Mouse (Mus musculus) lung, embryonic 16.5 days (tissue): ENCODE measurements around the gene Zfp322a. TPM values are rescaled to one million over a fixed set of nuclear protein-coding genes. Genes with fewer than 3 reads are reported as not detected.
"Not testable (repeated sequence)": the region's sequence is repeated elsewhere in the genome, so short reads cannot be mapped to it uniquely, and the experiment has no call there.

Experiments
- ATAC-seq: fragments of 200-750 bp; cut with Nextera tagmentation; 2 replicates; pipeline ENCODE4 v1.8.0; 2017; ENCODE audit warnings: low read depth, mild to moderate bottlenecking, moderate library complexity
- H3K27ac ChIP-seq: fragments of 300-500 bp; sonication (generic); 2 replicates; pipeline ENCODE4 v1.5.1; 2014; ENCODE audit warnings: mild to moderate bottlenecking, control low read depth, low read length
- H3K27me3 ChIP-seq: fragments of 300-500 bp; sonication (generic); 2 replicates; pipeline ENCODE4 v1.6.1; 2014; ENCODE audit warnings: low read depth, low read length, mixed read lengths; ENCODE audit not compliant: control insufficient read depth, insufficient read depth
- H3K36me3 ChIP-seq: fragments of 300-500 bp; sonication (generic); 2 replicates; pipeline ENCODE4 v1.6.1; 2014; ENCODE audit warnings: low read length; ENCODE audit not compliant: control insufficient read depth, insufficient read depth
- H3K4me1 ChIP-seq: fragments of 300-500 bp; sonication (generic); replicated peaks from 2 replicates; pipeline ENCODE4 v1.6.1; 2014; ENCODE audit warnings: low read length, mixed read lengths; ENCODE audit not compliant: control insufficient read depth, insufficient read depth
- H3K4me2 ChIP-seq: fragments of 300-500 bp; sonication (generic); 2 replicates; pipeline ENCODE4 v1.6.1; 2014; ENCODE audit warnings: low read depth, low read length, control low read depth
- H3K4me3 ChIP-seq: fragments of 300-500 bp; sonication (generic); 2 replicates; pipeline ENCODE4 v1.5.1; 2014; ENCODE audit warnings: mild to moderate bottlenecking, low read length, control low read depth
- H3K9ac ChIP-seq: fragments of 300-500 bp; sonication (generic); 2 replicates; pipeline ENCODE4 v1.6.1; 2014; ENCODE audit warnings: low read length, control low read depth
- H3K9me3 ChIP-seq: fragments of 300-500 bp; sonication (generic); 2 replicates; pipeline ENCODE4 v1.6.1; 2016; ENCODE audit warnings: low read length; ENCODE audit not compliant: control insufficient read depth
- WGBS: fragments of 180-500 bp; shearing (Covaris S2); extraction: QIAGEN DNeasy Blood & Tissue Kit; methylation state at CpG from one replicate; pipeline ENCODE4 v1.1.7; 2014; 5-methylcytosine and 5-hydroxymethylcytosine counted together
- polyA plus RNA-seq: library from polyadenylated mRNA; unstranded; fragments of >200 nt; fragmentation: Nextera tagmentation; extraction: Ambion mirVana; gene quantifications from 2 replicates; pipeline ENCODE4 v1.2.1, GENCODE M21; 2015

Zfp322a gene
- polyA plus RNA-seq, 1 experiment from 2014 or later: 56.3 TPM

DNA sequence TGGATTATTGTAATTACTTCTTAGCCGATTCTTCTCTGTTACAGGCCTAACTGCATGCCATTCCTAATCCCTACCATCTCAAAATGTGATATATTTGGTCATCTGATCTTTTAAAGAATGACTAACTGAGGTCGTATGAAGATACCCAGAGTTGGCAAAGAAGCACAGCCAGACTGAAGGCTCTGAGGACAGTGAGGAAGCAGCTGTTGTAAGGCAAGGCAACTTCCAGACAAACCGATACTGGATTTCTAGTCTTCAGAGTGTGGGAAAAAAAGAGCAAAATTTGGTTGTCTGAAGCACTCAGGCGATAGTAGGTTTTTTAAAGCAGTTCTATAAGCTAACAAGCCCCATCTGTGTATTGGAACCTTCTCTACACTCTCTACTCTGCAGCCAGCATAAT is 7.5 kb downstream of the Zfp322a start:
- Histone ChIP-seq H3K27ac (no peak overlapping the region), H3K36me3 (peaks cover 35% of the 10 kb centered on the region), H3K9me3 (no peaks in the 10 kb centered on the region), H3K4me1 (peaks cover 2% of the 10 kb centered on the region; the same call in 1 of the 2 replicates), H3K9ac (no peak overlapping the region), H3K4me2 (no peak overlapping the region), H3K4me3 (no peak overlapping the region), H3K27me3 (no peaks in the 10 kb centered on the region)
- ATAC-seq: no peak
- 87% methylated on average over 4 of the region's 4 CpGs for WGBS

GRCm38 (mm10) chr13:23354541-23354940 is 14.5 kb downstream of the Zfp322a start:
- not testable (repeated sequence) for H3K9ac ChIP-seq, H3K4me2 ChIP-seq, ATAC-seq, H3K27me3 ChIP-seq, H3K4me3 ChIP-seq, H3K27ac ChIP-seq, H3K9me3 ChIP-seq, H3K4me1 ChIP-seq
- 88% methylated on average over 5 of the region's 5 CpGs for WGBS
- H3K36me3 ChIP-seq: peaks cover 45% of the 10 kb centered on the region

DNA sequence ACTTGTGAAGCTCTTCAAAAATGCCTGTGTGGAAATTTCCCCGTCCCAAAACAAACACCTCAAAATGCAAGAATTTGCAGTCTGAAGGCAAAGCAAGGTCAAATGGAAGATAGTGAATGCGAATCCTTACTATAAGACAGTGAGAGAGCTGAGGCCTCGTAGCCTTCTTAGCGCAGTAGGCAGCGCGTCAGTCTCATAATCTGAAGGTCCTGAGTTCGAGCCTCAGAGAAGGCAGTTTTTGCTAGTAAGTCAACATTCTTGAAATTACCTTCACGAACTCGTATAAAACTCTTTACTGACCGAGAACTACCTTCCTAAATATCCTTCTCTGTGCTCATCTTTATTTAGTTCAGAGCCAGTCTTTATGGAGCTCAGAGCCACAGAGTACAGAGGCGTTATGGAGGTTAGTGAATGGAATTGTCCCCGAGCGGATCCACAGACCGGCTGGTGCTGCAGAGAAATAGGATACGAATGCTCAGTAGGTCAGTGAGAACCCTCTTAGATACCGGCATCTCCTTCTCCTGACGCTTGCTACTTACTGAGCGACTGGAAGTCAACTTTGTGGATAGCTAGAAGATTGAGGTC is 51.6 kb downstream of the Zfp322a start:
- Histone ChIP-seq H3K9ac (no peak overlapping the region), H3K4me1 (peaks cover 12% of the 10 kb centered on the region), H3K27me3 (peaks cover 27% of the 10 kb centered on the region), H3K36me3 (no peaks in the 10 kb centered on the region), H3K4me3 (no peak overlapping the region), H3K27ac (no peak overlapping the region), H3K4me2 (no peak overlapping the region), H3K9me3 (no peaks in the 10 kb centered on the region)
- WGBS: 6% methylated on average over 18 of the region's 18 CpGs
- ATAC-seq: no peak

GRCm38 (mm10) chr13:23312909-23313669 is 55.9 kb downstream of the Zfp322a start:
- Histone ChIP-seq H3K27me3 (peaks cover 42% of the 10 kb centered on the region), H3K4me2 (peak overlapping the region; percentile 80), H3K9ac (peak overlapping the region; percentile 43), H3K27ac (no peak overlapping the region), H3K36me3 (no peaks in the 10 kb centered on the region), H3K9me3 (no peaks in the 10 kb centered on the region), H3K4me1 (peaks cover 19% of the 10 kb centered on the region), H3K4me3 (peak overlapping the region; percentile 51)
- WGBS: under 1% methylated on average over 42 of the region's 42 CpGs
- ATAC-seq: no peak

GRCm38 (mm10) chr13:23310036-23310435 is 59.0 kb downstream of the Zfp322a start:
- Histone ChIP-seq H3K27me3 (peaks cover 43% of the 10 kb centered on the region), H3K4me2 (peak overlapping the region; percentile 70), H3K4me1 (peaks cover 21% of the 10 kb centered on the region), H3K9me3 (no peaks in the 10 kb centered on the region), H3K27ac (no peak overlapping the region), H3K4me3 (peak overlapping the region; percentile 49), H3K9ac (no peak overlapping the region), H3K36me3 (no peaks in the 10 kb centered on the region)
- 3% methylated on average over 11 of the region's 11 CpGs for WGBS
- no peak for ATAC-seq

DNA sequence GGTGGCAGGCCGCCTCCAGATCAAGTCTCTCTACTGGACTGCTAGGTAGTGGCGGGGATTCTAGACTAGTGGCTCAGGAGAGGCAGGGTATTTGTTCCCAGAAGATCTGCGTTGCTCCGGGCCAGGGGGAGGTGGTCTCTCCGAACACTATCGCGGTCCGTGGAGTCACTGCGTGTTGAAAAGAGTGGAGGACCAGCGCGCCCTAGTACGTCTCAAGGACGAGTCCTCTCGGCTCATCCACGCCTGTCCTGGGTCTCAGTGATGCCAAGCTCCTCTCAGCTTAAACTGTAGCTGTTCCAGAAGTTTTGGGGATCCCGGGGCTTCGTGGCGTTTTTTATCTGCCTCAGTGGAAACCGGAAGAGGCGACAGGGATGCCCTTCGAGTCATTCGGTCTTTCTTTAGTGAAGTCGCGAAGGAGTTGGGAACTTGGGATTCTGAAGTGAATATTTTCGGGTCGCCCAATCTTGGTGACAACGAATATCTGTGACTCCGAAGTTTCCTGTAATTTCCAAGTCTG is 59.5 kb downstream of the Zfp322a start:
- no peak overlapping the region for H3K27ac ChIP-seq
- peak overlapping the region; percentile 49 for H3K4me3 ChIP-seq
- H3K9ac ChIP-seq: peak overlapping the region; percentile 49; the same call in 1 of the 2 replicates
- under 1% methylated on average over 28 of the region's 28 CpGs for WGBS
- no peak for ATAC-seq
- no peaks in the 10 kb centered on the region for H3K9me3 ChIP-seq
- H3K4me1 ChIP-seq: peaks cover 21% of the 10 kb centered on the region
- peaks cover 40% of the 10 kb centered on the region for H3K27me3 ChIP-seq
- H3K4me2 ChIP-seq: peak overlapping the region; percentile 70
- H3K36me3 ChIP-seq: no peaks in the 10 kb centered on the region

- ATAC-seq, H3K9me3 ChIP-seq, H3K36me3 ChIP-seq, H3K9ac ChIP-seq, H3K27ac ChIP-seq: not testable (repeated sequence)
- 5% methylated on average over 18 of the region's 18 CpGs for WGBS
- Histone ChIP-seq H3K27me3 (peaks cover 34% of the 10 kb centered on the region), H3K4me2 (peak overlapping the region; percentile 70), H3K4me1 (peaks cover 21% of the 10 kb centered on the region), H3K4me3 (peak overlapping the region; percentile 49)
Measured at GRCm38 (mm10) chr13:23308639-23309307, 60.2 kb downstream of the Zfp322a start.

- Histone ChIP-seq H3K27ac (no peak overlapping the region), H3K4me2 (peak overlapping the region; percentile 48), H3K4me3 (peak overlapping the region; percentile 27), H3K9me3 (no peaks in the 10 kb centered on the region), H3K36me3 (no peaks in the 10 kb centered on the region), H3K4me1 (peaks cover 9% of the 10 kb centered on the region), H3K27me3 (peaks cover 22% of the 10 kb centered on the region), H3K9ac (no peak overlapping the region)
- 2% methylated on average over 24 of the region's 24 CpGs for WGBS
- ATAC-seq: 0 out of 2 replicates have a peak, but pooled peaks have one; percentile 49
Measured at GRCm38 (mm10) chr13:23307069-23307814, 61.8 kb downstream of the Zfp322a start.
